Mouse (Mus musculus) midbrain, embryonic 12.5 days (tissue): ENCODE data around the gene Ing3. TPM values are rescaled to one million over a fixed set of nuclear protein-coding genes. Genes with fewer than 3 reads are reported as not detected.
A peak's percentile ranks its signal among the peaks of the same experiment; 100 is the strongest.

Experiments used
- ATAC-seq: fragments of 200-750 bp; cut with Nextera tagmentation; 2 replicates; pipeline ENCODE4 v1.8.0; 2017; ENCODE audit warnings: low read depth, moderate TSS enrichment, moderate library complexity; ENCODE audit not compliant: low FRiP score
- H3K27ac ChIP-seq: fragments of 300-500 bp; sonication (generic); replicated peaks from 2 replicates; pipeline ENCODE4 v1.5.1; 2016; ENCODE audit warnings: mild to moderate bottlenecking
- H3K27me3 ChIP-seq: fragments of 300-500 bp; sonication (generic); 2 replicates; pipeline ENCODE4 v1.6.1; 2016; ENCODE audit warnings: mild to moderate bottlenecking
- H3K36me3 ChIP-seq: fragments of 300-500 bp; sonication (generic); 2 replicates; pipeline ENCODE4 v1.6.1; 2016
- H3K4me1 ChIP-seq: fragments of 300-500 bp; sonication (generic); 2 replicates; pipeline ENCODE4 v1.6.1; 2016
- H3K4me2 ChIP-seq: fragments of 300-500 bp; sonication (generic); replicated peaks from 2 replicates; pipeline ENCODE4 v1.6.1; 2016; ENCODE audit warnings: mild to moderate bottlenecking, moderate library complexity
- H3K4me3 ChIP-seq: fragments of 300-500 bp; sonication (generic); 2 replicates; pipeline ENCODE4 v1.5.1; 2016; ENCODE audit warnings: mild to moderate bottlenecking
- H3K9ac ChIP-seq: fragments of 300-500 bp; sonication (generic); replicated peaks from 2 replicates; pipeline ENCODE4 v1.6.1; 2016; ENCODE audit warnings: mild to moderate bottlenecking, moderate library complexity
- H3K9me3 ChIP-seq: fragments of 300-500 bp; sonication (generic); 2 replicates; pipeline ENCODE4 v1.6.1; 2016; ENCODE audit warnings: mild to moderate bottlenecking
- WGBS: fragments of 180-500 bp; shearing (Covaris S2); methylation state at CpG from one replicate; pipeline ENCODE4 v1.1.7; 2016; 5-methylcytosine and 5-hydroxymethylcytosine counted together
- polyA plus RNA-seq: library from polyadenylated mRNA; unstranded; fragments of >200 nt; fragmentation: Nextera tagmentation; extraction: Ambion mirVana; gene quantifications from 2 replicates; pipeline ENCODE4 v1.2.1, GENCODE M21; 2016

The Ing3 gene
- polyA plus RNA-seq, 1 experiment from 2014 or later = 63.3 TPM

GRCm38 (mm10) chr6:21981114-21981513 lies 31.7 kb downstream of the Ing3 start:
- Histone ChIP-seq H3K36me3 (no peaks in the 10 kb centered on the region), H3K4me1 (peaks cover 10% of the 10 kb centered on the region), H3K4me2 (no peak overlapping the region), H3K9ac (no peak overlapping the region), H3K27me3 (peaks cover 12% of the 10 kb centered on the region), H3K4me3 (no peak overlapping the region), H3K27ac (no peak overlapping the region), H3K9me3 (no peaks in the 10 kb centered on the region)
- WGBS = 84% methylated on average over 1 of the region's 1 CpGs
- ATAC-seq = no peak

DNA sequence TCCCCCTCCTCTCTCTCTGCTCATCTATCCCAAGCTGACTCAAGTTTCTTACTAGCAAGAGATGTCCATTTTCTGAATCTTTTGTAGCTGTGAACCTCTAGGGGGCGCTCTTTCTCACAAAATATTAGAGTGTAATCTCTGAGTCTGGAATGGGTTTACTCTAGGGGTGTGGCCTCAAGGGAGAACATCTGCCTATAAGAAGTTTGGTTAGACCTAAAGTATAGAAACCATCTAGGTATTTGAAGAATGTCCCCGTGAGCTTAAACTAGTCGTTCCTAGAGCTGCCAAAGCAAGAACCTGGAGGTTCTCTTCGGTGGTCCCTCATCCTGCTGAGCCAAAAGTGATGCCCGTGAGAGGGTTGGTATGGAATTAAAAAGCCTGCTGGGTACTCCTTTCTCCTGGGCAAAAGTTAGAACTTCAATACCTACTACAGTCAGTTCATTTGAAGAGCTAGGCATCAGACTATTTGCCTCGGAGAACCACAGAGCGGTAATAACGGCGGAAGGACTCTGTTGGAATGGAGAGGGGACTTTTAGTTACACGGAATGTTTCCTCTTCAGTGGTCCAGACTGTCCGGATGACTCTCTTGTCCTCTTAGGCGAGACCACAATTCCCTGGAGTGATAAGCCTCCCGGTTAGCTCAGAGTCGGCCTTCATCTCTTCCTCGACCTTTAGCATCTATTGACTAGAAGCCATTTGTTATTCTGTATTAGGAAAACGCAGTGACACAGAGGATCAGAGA lies 35.8 kb downstream of the Ing3 start:
- WGBS = 8% methylated on average over 16 of the region's 16 CpGs
- peak overlapping the region; percentile 92 for H3K4me2 ChIP-seq

GRCm38 (mm10) chr6:21985732-21986540 lies 36.6 kb downstream of the Ing3 start, which contains the start of gene Cped1:
TSS of gene Cped1 (plus strand) at chr6:21985916.
- WGBS = 1% methylated on average over 38 of the region's 38 CpGs
- peaks cover 32% of the 10 kb centered on the region for H3K27me3 ChIP-seq
- peak within 1 kb of the TSS; percentile 92 for H3K4me2 ChIP-seq
- peak within 1 kb of the TSS; percentile 48 for H3K4me3 ChIP-seq
- no peaks in the 10 kb centered on the region for H3K9me3 ChIP-seq
- H3K9ac ChIP-seq = peak within 1 kb of the TSS; percentile 41; the same call in 1 of the 2 replicates
- H3K36me3 ChIP-seq = no peaks in the 10 kb centered on the region
- peak; percentile 78 for ATAC-seq
- peaks cover 16% of the 10 kb centered on the region for H3K4me1 ChIP-seq
- no peak within 1 kb of the TSS for H3K27ac ChIP-seq

More for the DNA sequence above, 35.8 kb downstream of the Ing3 start:
- peaks cover 32% of the 10 kb centered on the region for H3K27me3 ChIP-seq
- H3K4me3 ChIP-seq = peak overlapping the region; percentile 48
- peak; percentile 79 for ATAC-seq
- H3K9me3 ChIP-seq = no peaks in the 10 kb centered on the region
- peak overlapping the region; percentile 41; the same call in 1 of the 2 replicates for H3K9ac ChIP-seq
- H3K27ac ChIP-seq = no peak overlapping the region
- no peaks in the 10 kb centered on the region for H3K36me3 ChIP-seq
- peaks cover 16% of the 10 kb centered on the region for H3K4me1 ChIP-seq

GRCm38 (mm10) chr6:21986660-21987331 lies 37.4 kb downstream of the Ing3 start:
- Histone ChIP-seq H3K27ac (no peak overlapping the region), H3K4me3 (peak overlapping the region; percentile 48), H3K9ac (peak overlapping the region; percentile 25; the same call in 1 of the 2 replicates), H3K4me1 (peaks cover 16% of the 10 kb centered on the region), H3K27me3 (peaks cover 32% of the 10 kb centered on the region), H3K4me2 (peak overlapping the region; percentile 92), H3K9me3 (no peaks in the 10 kb centered on the region), H3K36me3 (no peaks in the 10 kb centered on the region)
- WGBS = 7% methylated on average over 24 of the region's 24 CpGs
- ATAC-seq = no peak

DNA sequence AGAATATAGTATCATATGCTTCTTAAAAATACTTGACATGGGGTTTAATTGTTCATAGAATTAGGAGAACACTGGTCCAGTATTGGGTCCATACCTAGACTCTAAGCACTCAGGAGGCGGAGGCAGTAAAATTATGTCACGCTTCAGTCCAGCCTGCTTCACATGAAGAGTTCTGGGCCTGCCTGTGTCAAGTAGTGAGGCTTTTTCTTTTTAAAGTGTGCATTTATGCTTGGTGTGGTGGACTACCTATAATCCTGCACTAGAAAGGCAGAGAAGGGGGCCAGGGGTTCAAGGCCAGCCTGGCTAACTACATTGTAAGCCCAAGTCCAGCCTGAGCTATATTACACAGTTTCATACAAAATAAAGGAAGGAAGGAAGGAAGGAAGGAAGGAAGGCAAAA lies 38.2 kb downstream of the Ing3 start:
- Histone ChIP-seq H3K4me1 (peaks cover 16% of the 10 kb centered on the region), H3K36me3 (no peaks in the 10 kb centered on the region), H3K9me3 (no peaks in the 10 kb centered on the region), H3K27me3 (peaks cover 32% of the 10 kb centered on the region), H3K27ac (no peak overlapping the region), H3K4me2 (no peak overlapping the region), H3K9ac (no peak overlapping the region), H3K4me3 (no peak overlapping the region)
- WGBS = 91% methylated on average over 2 of the region's 2 CpGs
- no peak for ATAC-seq

GRCm38 (mm10) chr6:21988296-21988695 lies 38.9 kb downstream of the Ing3 start:
- H3K27ac ChIP-seq = no peak overlapping the region
- H3K4me1 ChIP-seq = peaks cover 16% of the 10 kb centered on the region
- H3K9ac ChIP-seq = no peak overlapping the region
- H3K27me3 ChIP-seq = peaks cover 32% of the 10 kb centered on the region
- WGBS = 82% methylated on average over 5 of the region's 5 CpGs
- no peaks in the 10 kb centered on the region for H3K9me3 ChIP-seq
- H3K36me3 ChIP-seq = no peaks in the 10 kb centered on the region
- H3K4me2 ChIP-seq = no peak overlapping the region
- no peak overlapping the region for H3K4me3 ChIP-seq
- ATAC-seq = no peak

DNA sequence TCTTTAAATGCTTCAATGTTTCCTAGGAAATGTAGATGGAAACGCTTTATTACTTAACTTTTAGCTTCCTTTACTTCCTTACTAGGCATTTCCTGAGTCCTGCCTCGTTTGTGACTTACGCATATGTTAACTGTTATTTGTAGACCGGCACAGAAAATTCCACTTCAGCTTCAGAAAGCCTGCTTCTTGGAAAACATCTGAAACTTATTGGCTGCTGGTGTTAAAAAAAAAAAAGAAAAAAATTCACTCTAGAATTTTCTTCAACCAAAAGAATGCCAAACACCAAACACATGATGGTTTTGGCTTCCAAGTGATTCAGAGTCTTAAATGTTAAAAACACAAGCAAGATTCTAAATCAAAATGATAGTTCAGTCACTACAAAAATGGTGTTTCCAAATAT lies 39.7 kb downstream of the Ing3 start:
- WGBS = 87% methylated on average over 4 of the region's 4 CpGs
- Histone ChIP-seq H3K4me2 (no peak overlapping the region), H3K9ac (no peak overlapping the region), H3K27me3 (peaks cover 32% of the 10 kb centered on the region), H3K36me3 (no peaks in the 10 kb centered on the region), H3K4me1 (peaks cover 16% of the 10 kb centered on the region), H3K9me3 (no peaks in the 10 kb centered on the region), H3K27ac (no peak overlapping the region), H3K4me3 (no peak overlapping the region)
- ATAC-seq = no peak

DNA sequence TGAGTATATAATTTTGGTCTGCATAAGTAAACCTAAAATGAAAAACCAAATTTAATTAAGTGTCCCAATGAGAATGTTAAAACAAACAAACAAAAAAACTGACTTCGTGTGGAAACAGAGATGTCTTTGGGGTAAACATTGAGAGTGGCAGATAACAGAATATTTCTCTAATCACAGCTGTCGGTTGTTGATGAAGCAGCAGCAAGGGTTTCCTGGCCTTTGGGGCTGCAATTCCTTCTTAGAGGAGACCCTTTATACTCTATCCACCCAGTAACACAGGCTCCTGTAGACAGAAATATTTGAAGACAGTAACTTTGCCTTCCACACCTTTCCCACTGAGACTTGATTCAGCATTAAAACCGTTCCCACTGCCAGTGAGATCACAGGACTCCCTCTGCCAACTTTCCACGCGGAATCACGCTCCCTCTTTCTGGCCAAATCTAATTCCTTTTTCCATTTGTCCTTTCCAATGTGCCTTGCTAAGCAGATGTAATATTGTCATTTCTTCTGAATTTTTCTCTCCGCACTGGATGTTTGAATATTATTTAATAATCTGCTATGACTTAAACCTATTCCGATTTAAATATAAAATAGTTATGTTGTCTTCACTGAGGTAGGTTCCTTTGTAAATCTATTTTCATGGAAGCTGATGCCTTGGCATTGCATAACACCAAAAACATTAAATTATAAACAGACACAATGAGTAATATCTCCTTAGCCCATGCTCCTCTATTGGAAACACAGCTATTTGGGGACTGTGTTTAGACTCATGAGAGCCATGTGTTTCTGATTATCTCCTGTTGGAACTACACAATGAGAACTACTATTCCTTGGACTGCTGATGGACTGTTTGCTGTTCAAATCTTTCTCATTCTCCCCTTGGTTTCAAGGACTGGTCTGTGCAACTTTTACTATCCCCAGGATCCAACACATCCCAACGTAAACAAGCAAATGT lies 41.1 kb downstream of the Ing3 start:
- Histone ChIP-seq H3K27ac (no peak overlapping the region), H3K36me3 (no peaks in the 10 kb centered on the region), H3K9ac (no peak overlapping the region), H3K4me2 (no peak overlapping the region), H3K4me3 (no peak overlapping the region), H3K27me3 (peaks cover 27% of the 10 kb centered on the region), H3K4me1 (peaks cover 12% of the 10 kb centered on the region), H3K9me3 (no peaks in the 10 kb centered on the region)
- no peak for ATAC-seq
- WGBS = 80% methylated on average over 9 of the region's 9 CpGs

GRCm38 (mm10) chr6:21991151-21991550 lies 41.8 kb downstream of the Ing3 start:
- 85% methylated on average over 4 of the region's 4 CpGs for WGBS
- ATAC-seq = no peak
- Histone ChIP-seq H3K4me2 (no peak overlapping the region), H3K36me3 (no peaks in the 10 kb centered on the region), H3K27ac (no peak overlapping the region), H3K9ac (no peak overlapping the region), H3K4me3 (no peak overlapping the region), H3K9me3 (no peaks in the 10 kb centered on the region), H3K4me1 (0 out of 2 replicates have a peak, but pooled peaks cover 6% of the 10 kb centered on the region), H3K27me3 (peaks cover 20% of the 10 kb centered on the region)

GRCm38 (mm10) chr6:21993070-21993469 lies 43.7 kb downstream of the Ing3 start:
- Histone ChIP-seq H3K27me3 (peaks cover 6% of the 10 kb centered on the region), H3K27ac (no peak overlapping the region), H3K4me2 (no peak overlapping the region), H3K4me3 (no peak overlapping the region), H3K4me1 (no peaks in the 10 kb centered on the region), H3K9ac (no peak overlapping the region), H3K9me3 (no peaks in the 10 kb centered on the region), H3K36me3 (no peaks in the 10 kb centered on the region)
- WGBS = 84% methylated on average over 2 of the region's 2 CpGs
- ATAC-seq = no peak

DNA sequence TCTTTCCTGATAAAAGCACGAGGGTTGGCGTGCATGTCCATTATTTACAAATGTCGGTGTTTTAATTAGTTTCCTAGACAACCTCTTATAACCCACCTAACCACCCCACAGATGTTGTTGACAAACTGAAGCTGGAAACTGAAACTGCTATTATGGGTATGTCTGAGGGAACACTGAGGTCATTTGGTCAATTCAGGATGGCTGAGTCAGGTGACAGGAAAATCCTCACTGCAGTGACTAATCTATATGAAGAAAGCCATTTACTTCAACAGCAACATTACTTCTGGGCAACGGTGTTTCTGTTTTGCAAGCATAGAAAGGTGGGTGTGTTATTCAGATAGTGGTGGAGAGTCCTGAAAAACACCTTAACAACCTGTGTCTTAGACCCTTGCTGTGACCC lies 48.8 kb downstream of the Ing3 start:
- no peak overlapping the region for H3K9ac ChIP-seq
- H3K4me2 ChIP-seq = no peak overlapping the region
- no peak for ATAC-seq
- WGBS = 82% methylated on average over 4 of the region's 4 CpGs
- no peak overlapping the region for H3K4me3 ChIP-seq
- no peaks in the 10 kb centered on the region for H3K9me3 ChIP-seq
- H3K27me3 ChIP-seq = peaks cover 4% of the 10 kb centered on the region; the same call in 1 of the 2 replicates
- peaks cover 4% of the 10 kb centered on the region; the same call in 1 of the 2 replicates for H3K4me1 ChIP-seq
- no peaks in the 10 kb centered on the region for H3K36me3 ChIP-seq
- no peak overlapping the region for H3K27ac ChIP-seq
